Mouse (Mus musculus) left cerebral cortex, adult 18-20 months (tissue): Measurements from ENCODE around the gene Gfm2. TPM values are rescaled to one million over a fixed set of nuclear protein-coding genes. Genes with fewer than 3 reads are reported as not detected.

Experiments used
- DNase-seq, 2 experiments: peaks; one replicate each; pipeline ENCODE4 v3.0.0; 2021 to 2022; ENCODE audit warnings: low spot score in 2 of 2, mixed read lengths in 1 of 2
- total RNA-seq, 2 experiments: library from RNA; stranded (reverse); gene quantifications; 2 replicates each; pipeline ENCODE4 v1.2.3; 2021

Gene Gfm2
- total RNA-seq, 2 experiments from 2014 or later, result 22.8 to 26.9 TPM

GRCm38 (mm10) chr13:97225130-97225529 is 87.4 kb downstream of the Gfm2 start:
- DNase-seq, result peak in 1 of 2 experiments; percentile 35

DNA sequence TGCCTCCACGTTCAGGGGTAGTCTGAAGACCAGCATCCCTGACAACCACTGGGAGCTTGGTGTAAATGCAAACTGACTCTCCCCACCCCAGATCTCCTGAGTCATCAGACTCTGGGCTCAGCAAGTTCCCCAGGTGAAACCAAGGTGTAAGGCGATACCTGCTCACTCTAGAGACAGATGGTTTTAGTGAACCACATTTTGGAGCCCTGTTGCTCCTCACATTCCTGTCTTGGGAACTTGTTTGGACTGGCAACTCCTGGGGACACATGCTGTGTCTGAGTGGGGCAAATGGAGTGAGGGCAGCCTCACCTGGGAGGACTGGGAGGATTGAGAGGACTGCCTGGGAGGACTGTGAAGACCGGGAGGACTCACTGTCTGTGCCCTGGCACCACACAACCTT is 90.1 kb downstream of the Gfm2 start:
- no peak for DNase-seq

- DNase-seq, result no peak
Observed at GRCm38 (mm10) chr13:97230101-97230500, 92.4 kb downstream of the Gfm2 start.

Other genes with a start within 250 kb of the Gfm2 start
- gene Gcnt4, start 213.2 kb upstream of the Gfm2 start, total RNA-seq, result 10 to 100 TPM in 1 of 2 experiments, 1 to 10 TPM in 1; 9.9 to 12.9 TPM
- gene 1700029F12Rik, start 103.6 kb upstream of the Gfm2 start, total RNA-seq, result not detected
- 10 to 100 TPM; 51.9 to 53.1 TPM for gene Fam169a, start 70.7 kb upstream of the Gfm2 start, total RNA-seq
- gene Gm6169, start 38.7 kb upstream of the Gfm2 start, total RNA-seq, result under 1 TPM in 1 of 2 experiments, not detected in 1; 0.80 TPM
- gene Nsa2, start within 50 bp of the Gfm2 start, total RNA-seq, result 10 to 100 TPM; 31.0 to 39.8 TPM
- gene Hexb, start 60.4 kb downstream of the Gfm2 start, total RNA-seq, result 100 to 1,000 TPM in 1 of 2 experiments, 10 to 100 TPM in 1; 99.4 to 107 TPM
- gene Enc1, start 103.2 kb downstream of the Gfm2 start, total RNA-seq, result 100 to 1,000 TPM; 640 to 678 TPM